Mouse (Mus musculus): ENCODE data around the gene Fntb. TPM values are rescaled to one million over a fixed set of nuclear protein-coding genes. Genes with fewer than 3 reads are reported as not detected.
"Not testable (repeated sequence)": the region's sequence is repeated elsewhere in the genome, so short reads cannot be mapped to it uniquely, and the experiment has no call there.

Fntb gene
- polyA plus RNA-seq, 1 experiment from 2014 or later = 50.6 TPM

GRCm38 (mm10) chr12:76853378-76854142 lies 88.2 kb downstream of the Fntb start:
- Histone ChIP-seq H3K27me3 (ENCODE audit: insufficient read depth, poor library complexity, severe bottlenecking) (no peaks in the 10 kb centered on the region), H3K9me3 (no peaks in the 10 kb centered on the region), H3K27ac (peak overlapping the region; percentile 66), H3K4me3 (no peak overlapping the region), H3K4me1 (replicated peaks) (peaks cover 19% of the 10 kb centered on the region), H3K36me3 (no peaks in the 10 kb centered on the region)
- DNase-seq (ENCODE audit: low spot score) = peak; percentile 25
- WGBS = 78% methylated on average over 1 of the region's 1 CpGs

- no peaks in the 10 kb centered on the region for H3K27me3 ChIP-seq (ENCODE audit: insufficient read depth, poor library complexity, severe bottlenecking)
- no peak for DNase-seq (ENCODE audit: low spot score)
- 86% methylated on average over 10 of the region's 10 CpGs for WGBS
- H3K9me3 ChIP-seq = no peaks in the 10 kb centered on the region
- H3K27ac ChIP-seq = no peak overlapping the region
- H3K4me3 ChIP-seq = no peak overlapping the region
- H3K36me3 ChIP-seq = 0 out of 2 replicates have a peak, but pooled peaks cover 2% of the 10 kb centered on the region
- H3K4me1 ChIP-seq (replicated peaks) = peaks cover 19% of the 10 kb centered on the region
These were observed 91.7 kb downstream of the Fntb start for GRCm38 (mm10) chr12:76857087-76857486.

- H3K4me1 ChIP-seq (replicated peaks); H3K9me3 ChIP-seq; H3K27ac ChIP-seq; H3K27me3 ChIP-seq (ENCODE audit: insufficient read depth, poor library complexity, severe bottlenecking); DNase-seq (ENCODE audit: low spot score); H3K4me3 ChIP-seq: not testable (repeated sequence)
- peaks cover 14% of the 10 kb centered on the region; the same call in 1 of the 2 replicates for H3K36me3 ChIP-seq
- 81% methylated on average over 6 of the region's 6 CpGs for WGBS
These were observed 93.4 kb downstream of the Fntb start for GRCm38 (mm10) chr12:76858788-76859187.

GRCm38 (mm10) chr12:76863651-76864050 lies 98.3 kb downstream of the Fntb start:
- 79% methylated on average over 11 of the region's 11 CpGs for WGBS
- H3K36me3 ChIP-seq = peaks cover 16% of the 10 kb centered on the region; the same call in 1 of the 2 replicates
- no peak overlapping the region for H3K4me3 ChIP-seq
- no peaks in the 10 kb centered on the region for H3K9me3 ChIP-seq
- H3K4me1 ChIP-seq (replicated peaks) = peaks cover 16% of the 10 kb centered on the region
- no peaks in the 10 kb centered on the region for H3K27me3 ChIP-seq (ENCODE audit: insufficient read depth, poor library complexity, severe bottlenecking)
- no peak overlapping the region for H3K27ac ChIP-seq
- no peak for DNase-seq (ENCODE audit: low spot score)

- H3K9me3 ChIP-seq = no peaks in the 10 kb centered on the region
These were observed 99.9 kb downstream of the Fntb start for GRCm38 (mm10) chr12:76865266-76865665.

GRCm38 (mm10) chr12:76867586-76868280 lies 102.3 kb downstream of the Fntb start:
- Histone ChIP-seq H3K27me3 (ENCODE audit: insufficient read depth, poor library complexity, severe bottlenecking) (no peaks in the 10 kb centered on the region), H3K36me3 (peaks cover 9% of the 10 kb centered on the region; the same call in 1 of the 2 replicates), H3K4me1 (replicated peaks) (peaks cover 18% of the 10 kb centered on the region), H3K27ac (no peak overlapping the region), H3K9me3 (no peaks in the 10 kb centered on the region), H3K4me3 (no peak overlapping the region)
- 62% methylated on average over 10 of the region's 10 CpGs for WGBS
- no peak for DNase-seq (ENCODE audit: low spot score)

More at GRCm38 (mm10) chr12:76865266-76865665, 99.9 kb downstream of the Fntb start:
- Histone ChIP-seq H3K4me3 (no peak overlapping the region), H3K4me1 (replicated peaks) (peaks cover 16% of the 10 kb centered on the region), H3K27me3 (ENCODE audit: insufficient read depth, poor library complexity, severe bottlenecking) (no peaks in the 10 kb centered on the region), H3K27ac (no peak overlapping the region), H3K36me3 (peaks cover 16% of the 10 kb centered on the region; the same call in 1 of the 2 replicates)
- DNase-seq (ENCODE audit: low spot score) = no peak
- WGBS = 73% methylated on average over 13 of the region's 13 CpGs

GRCm38 (mm10) chr12:76868463-76869198 lies 103.2 kb downstream of the Fntb start:
- H3K9me3 ChIP-seq = no peaks in the 10 kb centered on the region
- no peak for DNase-seq (ENCODE audit: low spot score)
- H3K36me3 ChIP-seq = peaks cover 6% of the 10 kb centered on the region; the same call in 1 of the 2 replicates
- peaks cover 19% of the 10 kb centered on the region for H3K4me1 ChIP-seq (replicated peaks)
- no peak overlapping the region for H3K27ac ChIP-seq
- WGBS = 77% methylated on average over 14 of the region's 14 CpGs
- H3K4me3 ChIP-seq = no peak overlapping the region
- no peaks in the 10 kb centered on the region for H3K27me3 ChIP-seq (ENCODE audit: insufficient read depth, poor library complexity, severe bottlenecking)

GRCm38 (mm10) chr12:76869561-76869960 lies 104.2 kb downstream of the Fntb start:
- no peak overlapping the region for H3K4me3 ChIP-seq
- H3K27ac ChIP-seq = no peak overlapping the region
- no peaks in the 10 kb centered on the region for H3K9me3 ChIP-seq
- H3K36me3 ChIP-seq = peaks cover 12% of the 10 kb centered on the region
- H3K27me3 ChIP-seq (ENCODE audit: insufficient read depth, poor library complexity, severe bottlenecking) = no peaks in the 10 kb centered on the region
- no peak for DNase-seq (ENCODE audit: low spot score)
- WGBS = 91% methylated on average over 7 of the region's 7 CpGs
- peaks cover 19% of the 10 kb centered on the region for H3K4me1 ChIP-seq (replicated peaks)

GRCm38 (mm10) chr12:76872767-76873316 lies 107.5 kb downstream of the Fntb start:
- H3K36me3 ChIP-seq = peaks cover 28% of the 10 kb centered on the region
- no peak for DNase-seq (ENCODE audit: low spot score)
- H3K27me3 ChIP-seq (ENCODE audit: insufficient read depth, poor library complexity, severe bottlenecking) = no peaks in the 10 kb centered on the region
- no peak overlapping the region for H3K27ac ChIP-seq
- no peaks in the 10 kb centered on the region for H3K9me3 ChIP-seq
- H3K4me1 ChIP-seq (replicated peaks) = 0 out of 2 replicates have a peak, but pooled peaks cover 7% of the 10 kb centered on the region
- 85% methylated on average over 7 of the region's 7 CpGs for WGBS
- no peak overlapping the region for H3K4me3 ChIP-seq

GRCm38 (mm10) chr12:76874826-76875225 lies 109.4 kb downstream of the Fntb start:
- no peaks in the 10 kb centered on the region for H3K9me3 ChIP-seq
- H3K27me3 ChIP-seq (ENCODE audit: insufficient read depth, poor library complexity, severe bottlenecking) = no peaks in the 10 kb centered on the region
- H3K27ac ChIP-seq = no peak overlapping the region
- H3K4me3 ChIP-seq = no peak overlapping the region
- no peak for DNase-seq (ENCODE audit: low spot score)
- 0 out of 2 replicates have a peak, but pooled peaks cover 7% of the 10 kb centered on the region for H3K4me1 ChIP-seq (replicated peaks)
- peaks cover 28% of the 10 kb centered on the region for H3K36me3 ChIP-seq
- 54% methylated on average over 9 of the region's 9 CpGs for WGBS

- Histone ChIP-seq H3K27ac (no peak overlapping the region), H3K9me3 (no peaks in the 10 kb centered on the region), H3K4me1 (replicated peaks) (0 out of 2 replicates have a peak, but pooled peaks cover 3% of the 10 kb centered on the region), H3K4me3 (no peak overlapping the region), H3K27me3 (ENCODE audit: insufficient read depth, poor library complexity, severe bottlenecking) (no peaks in the 10 kb centered on the region), H3K36me3 (peaks cover 19% of the 10 kb centered on the region)
- WGBS = 11% methylated on average over 5 of the region's 5 CpGs
- DNase-seq (ENCODE audit: low spot score) = peak; percentile 53
These were observed 113.9 kb downstream of the Fntb start for GRCm38 (mm10) chr12:76879242-76879641.

- DNase-seq (ENCODE audit: low spot score) = no peak
- 93% methylated on average over 4 of the region's 4 CpGs for WGBS
- Histone ChIP-seq H3K27me3 (ENCODE audit: insufficient read depth, poor library complexity, severe bottlenecking) (no peaks in the 10 kb centered on the region), H3K4me1 (replicated peaks) (no peaks in the 10 kb centered on the region), H3K9me3 (no peaks in the 10 kb centered on the region), H3K4me3 (no peak overlapping the region), H3K27ac (no peak overlapping the region), H3K36me3 (peaks cover 14% of the 10 kb centered on the region)
These were observed 114.7 kb downstream of the Fntb start for GRCm38 (mm10) chr12:76880131-76880530.
